In genomic region chr4:141243636-141244035, GRCm38 (mm10) we compare ENCODE assay signal across 17 mouse cellular contexts. TPM values are rescaled to one million over a fixed set of nuclear protein-coding genes. Genes with fewer than 3 reads are reported as not detected.
DNase-seq lines count a peak whose midpoint lies in the region; ATAC-seq lines count a peak whose summit lies in the region.
"Had no signal": no experiment of that assay in that cellular context is flagged by ENCODE, and none has a peak within 500 bp of the region (broad histone marks: within the 10 kb centered on the region; RNA-seq: fewer than 3 reads in every experiment).

No protein-coding gene starts in this region.

- peak; percentile 87 for DNase-seq in heart, adult 11 months
- DNase-seq in heart, embryonic 10.5 days (ENCODE audit: low spot score), result no peak
- DNase-seq in kidney, postnatal 14 days, result no peak
- DNase-seq in yolk sac, embryonic 10.5 days (ENCODE audit: low spot score), result no peak
- no peak for DNase-seq in right cerebral cortex, postnatal 4 days
- DNase-seq: adrenal gland, adult 8-10 months; cerebellum, adult 11-12 months; gastrocnemius, postnatal 14 days; kidney, postnatal 4 days; liver, embryonic 13.5 days; lung, postnatal 36 days; right cerebral cortex, adult 18-20 months; thymus, postnatal 14 days had no signal

- H3K4me1 ChIP-seq in heart, embryonic 10.5 days, result peaks cover 70% of the 10 kb centered on the region
- H3K4me1 ChIP-seq in kidney, embryonic 16.5 days (ENCODE audit: insufficient read depth, low read length), result peaks cover 77% of the 10 kb centered on the region
- H3K4me1 ChIP-seq in embryonic facial prominence, embryonic 13.5 days, result peaks cover 96% of the 10 kb centered on the region
- peaks cover 76% of the 10 kb centered on the region for H3K4me1 ChIP-seq in stomach, embryonic 14.5 days (ENCODE audit: control insufficient read depth, insufficient read depth, low read length)

- no peaks in the 10 kb centered on the region for H3K36me3 ChIP-seq in heart, embryonic 10.5 days
- no peaks in the 10 kb centered on the region for H3K36me3 ChIP-seq in kidney, embryonic 16.5 days (ENCODE audit: insufficient read depth, low read length)
- no peaks in the 10 kb centered on the region for H3K36me3 ChIP-seq in embryonic facial prominence, embryonic 13.5 days
- H3K36me3 ChIP-seq in stomach, embryonic 14.5 days (ENCODE audit: control insufficient read depth, insufficient read depth, low read length), result no peaks in the 10 kb centered on the region
- H3K36me3 ChIP-seq: forebrain, embryonic 10.5 days; liver, embryonic 13.5 days had no signal

- H3K9me3 ChIP-seq in heart, embryonic 10.5 days, result no peaks in the 10 kb centered on the region
- H3K9me3 ChIP-seq in kidney, embryonic 16.5 days (ENCODE audit: low read length), result no peaks in the 10 kb centered on the region
- H3K9me3 ChIP-seq in embryonic facial prominence, embryonic 13.5 days, result no peaks in the 10 kb centered on the region
- H3K9me3 ChIP-seq in stomach, embryonic 14.5 days (ENCODE audit: control insufficient read depth, low read depth, low read length), result no peaks in the 10 kb centered on the region
- H3K9me3 ChIP-seq: forebrain, embryonic 10.5 days; liver, embryonic 13.5 days had no signal

- H3K27me3 ChIP-seq in heart, embryonic 10.5 days (ENCODE audit: insufficient read depth, poor library complexity, severe bottlenecking), result peaks cover 100% of the 10 kb centered on the region
- H3K27me3 ChIP-seq in kidney, embryonic 16.5 days (ENCODE audit: insufficient read depth, low read length), result peaks cover 54% of the 10 kb centered on the region
- H3K27me3 ChIP-seq in embryonic facial prominence, embryonic 13.5 days, result peaks cover 84% of the 10 kb centered on the region
- H3K27me3 ChIP-seq in stomach, embryonic 14.5 days (ENCODE audit: control insufficient read depth, insufficient read depth, low read length), result 0 out of 2 replicates have a peak, but pooled peaks cover 8% of the 10 kb centered on the region

- no peak overlapping the region; the same call in 1 of the 2 replicates for H3K9ac ChIP-seq in kidney, embryonic 16.5 days (replicated peaks; ENCODE audit: low read length)
- H3K9ac ChIP-seq in embryonic facial prominence, embryonic 13.5 days, result peak overlapping the region; percentile 71; the same call in 1 of the 2 replicates
- H3K9ac ChIP-seq in stomach, embryonic 14.5 days (replicated peaks; ENCODE audit: low read depth, low read length), result no peak overlapping the region
- H3K9ac ChIP-seq: liver, embryonic 13.5 days had no signal

- H3K27ac ChIP-seq in heart, embryonic 10.5 days, result no peak overlapping the region
- no peak overlapping the region for H3K27ac ChIP-seq in kidney, embryonic 16.5 days (ENCODE audit: low read length)
- peak overlapping the region; percentile 33; the same call in 1 of the 2 replicates for H3K27ac ChIP-seq in embryonic facial prominence, embryonic 13.5 days
- no peak overlapping the region for H3K27ac ChIP-seq in stomach, embryonic 14.5 days (ENCODE audit: low read length)
- H3K27ac ChIP-seq: liver, embryonic 13.5 days had no signal

- WGBS in heart, embryonic 10.5 days, result 54% methylated on average over 5 of the region's 5 CpGs
- 46% methylated on average over 5 of the region's 5 CpGs for WGBS in kidney, embryonic 16.5 days
- WGBS in embryonic facial prominence, embryonic 13.5 days, result 53% methylated on average over 5 of the region's 5 CpGs
- WGBS in stomach, embryonic 14.5 days, result 38% methylated on average over 5 of the region's 5 CpGs

- ATAC-seq in kidney, embryonic 16.5 days (ENCODE audit: low FRiP score, low TSS enrichment), result no peak
- ATAC-seq in embryonic facial prominence, embryonic 13.5 days (ENCODE audit: insufficient number of reproducible peaks, insufficient read depth, low FRiP score, low TSS enrichment, low read depth), result no peak
- no peak for ATAC-seq in stomach, embryonic 14.5 days (ENCODE audit: insufficient number of reproducible peaks, insufficient read depth, low FRiP score, low read depth)

- H3K4me2 ChIP-seq in kidney, embryonic 16.5 days (replicated peaks; ENCODE audit: low read depth, low read length), result peak overlapping the region; percentile 47
- peak overlapping the region; percentile 71 for H3K4me2 ChIP-seq in embryonic facial prominence, embryonic 13.5 days
- H3K4me2 ChIP-seq in stomach, embryonic 14.5 days (replicated peaks; ENCODE audit: low read depth, low read length), result peak overlapping the region; percentile 38
- H3K4me2 ChIP-seq: liver, embryonic 13.5 days had no signal

- H3K4me3 ChIP-seq in heart, embryonic 10.5 days, result no peak overlapping the region
- H3K4me3 ChIP-seq in kidney, embryonic 16.5 days (ENCODE audit: low read length), result peak overlapping the region; percentile 35
- peak overlapping the region; percentile 49 for H3K4me3 ChIP-seq in embryonic facial prominence, embryonic 13.5 days
- peak overlapping the region; percentile 32 for H3K4me3 ChIP-seq in stomach, embryonic 14.5 days (ENCODE audit: low read depth, low read length)
- H3K4me3 ChIP-seq: liver, embryonic 13.5 days had no signal

RNA-seq across cellular contexts. Expression of gene Arhgef19, which starts 4.3 kb away (rescaled TPM):
- polyA plus RNA-seq in heart, embryonic 10.5 days (2016; fragmentation: Nextera tagmentation; extraction: Ambion mirVana), result 1.2 and 3.7 TPM in 2 replicates
- 9.6 and 11.2 TPM in 2 replicates for polyA plus RNA-seq in kidney, embryonic 16.5 days (2015; fragmentation: Nextera tagmentation; extraction: Ambion mirVana)
- 18.9 and 23.3 TPM in 2 replicates for polyA plus RNA-seq in embryonic facial prominence, embryonic 13.5 days (2015; fragmentation: Nextera tagmentation; extraction: Ambion mirVana)
- polyA plus RNA-seq in stomach, embryonic 14.5 days (2014; fragmentation: Nextera tagmentation; extraction: Ambion mirVana), result 23.0 and 26.4 TPM in 2 replicates

RNA-seq across cellular contexts. Expression of gene Rsg1, which starts 29.9 kb away (rescaled TPM):
- polyA plus RNA-seq in heart, embryonic 10.5 days (2016; fragmentation: Nextera tagmentation; extraction: Ambion mirVana), result 2.6 and 4.0 TPM in 2 replicates
- 8.1 and 9.2 TPM in 2 replicates for polyA plus RNA-seq in kidney, embryonic 16.5 days (2015; fragmentation: Nextera tagmentation; extraction: Ambion mirVana)
- 7.4 and 7.9 TPM in 2 replicates for polyA plus RNA-seq in embryonic facial prominence, embryonic 13.5 days (2015; fragmentation: Nextera tagmentation; extraction: Ambion mirVana)
- polyA plus RNA-seq in stomach, embryonic 14.5 days (2014; fragmentation: Nextera tagmentation; extraction: Ambion mirVana), result 5.2 and 6.5 TPM in 2 replicates

RNA-seq across cellular contexts. Expression of gene Epha2, which starts 57.4 kb away (rescaled TPM):
- 5.2 and 6.3 TPM in 2 replicates for polyA plus RNA-seq in heart, embryonic 10.5 days (2016; fragmentation: Nextera tagmentation; extraction: Ambion mirVana)
- 8.3 and 8.6 TPM in 2 replicates for polyA plus RNA-seq in kidney, embryonic 16.5 days (2015; fragmentation: Nextera tagmentation; extraction: Ambion mirVana)
- polyA plus RNA-seq in embryonic facial prominence, embryonic 13.5 days (2015; fragmentation: Nextera tagmentation; extraction: Ambion mirVana), result 2.6 and 4.0 TPM in 2 replicates
- polyA plus RNA-seq in stomach, embryonic 14.5 days (2014; fragmentation: Nextera tagmentation; extraction: Ambion mirVana), result 2.8 and 3.4 TPM in 2 replicates
